Mouse (Mus musculus): ENCODE data around the gene Trpm2.

DNA sequence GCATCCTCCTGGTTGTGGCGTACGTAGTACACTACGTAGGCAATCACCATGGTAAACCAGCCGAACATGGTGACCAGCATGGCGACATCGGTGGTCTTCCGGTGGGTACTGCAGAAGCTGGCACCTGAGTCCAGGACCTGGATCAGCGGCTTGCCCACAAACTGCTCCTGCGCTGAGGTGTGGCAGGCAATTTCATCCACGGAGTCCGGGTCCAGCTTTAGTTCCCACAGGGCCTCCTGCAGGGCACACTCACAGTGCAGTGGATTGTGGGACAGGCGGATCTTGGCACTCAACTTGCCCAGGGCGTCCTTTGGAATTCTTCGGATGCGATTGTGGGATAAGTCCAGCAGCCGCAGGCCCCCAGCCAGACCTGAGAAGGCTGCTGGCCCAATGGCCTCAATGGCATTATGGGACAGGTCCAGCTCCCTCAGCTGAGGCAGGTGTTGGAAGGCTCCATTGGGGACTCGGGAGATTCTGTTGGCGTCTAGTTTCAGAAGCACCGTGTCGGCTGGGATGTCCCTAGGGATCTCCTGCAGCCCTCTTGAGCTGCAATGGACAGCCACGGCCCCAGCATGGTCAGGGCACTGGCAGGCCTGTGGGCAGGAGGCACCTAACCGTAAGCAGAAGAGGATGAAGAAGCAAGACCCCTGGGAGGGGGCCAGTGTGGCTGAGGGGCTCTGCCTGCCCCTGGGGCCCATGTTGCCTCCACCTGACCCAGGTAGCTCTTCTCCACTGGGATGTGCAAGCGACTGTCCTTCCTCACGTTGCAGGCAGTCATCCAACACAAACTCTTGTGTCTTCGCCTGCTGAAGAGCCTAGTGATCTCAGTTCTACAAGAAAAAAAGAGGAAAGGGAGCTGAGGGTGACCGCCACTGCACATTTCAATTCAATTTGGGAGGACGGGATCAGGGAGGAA lies 69.2 kb downstream of the Trpm2 start:
- TF ChIP-seq POLR2A (IDR thresholded peaks at IDR 0.05; ENCODE audit: insufficient read length, low read depth) (no peak), USF1 (IDR thresholded peaks at IDR 0.05; ENCODE audit: low read depth) (no peak), POLR2AphosphoS2 (IDR thresholded peaks at IDR 0.05; ENCODE audit: insufficient read length, low read depth) (no peak), MAX (IDR thresholded peaks at IDR 0.05; ENCODE audit: low read depth) (no peak), SRF (IDR thresholded peaks at IDR 0.05; ENCODE audit: control insufficient read depth, insufficient read length, low read depth) (no peak), E2F4 (IDR thresholded peaks at IDR 0.05; ENCODE audit: insufficient read depth) (no peak)

All from myocyte (in vitro differentiated cells).